12 mouse cellular contexts compared by ENCODE assay signal in genomic region chr16:93182656-93183055, GRCm38 (mm10).
"Had no signal": no experiment of that assay in that cellular context is flagged by ENCODE, and none has a peak within 500 bp of the region (broad histone marks: within the 10 kb centered on the region; RNA-seq: fewer than 3 reads in every experiment).

No protein-coding gene starts in this region.

- DNase-seq: kidney, postnatal 14 days; lung, adult 2 months; lung, postnatal 36 days; midbrain, embryonic 14.5 days; thymus, adult 2 months; thymus, postnatal 25 days had no signal

- ATAC-seq: lung, postnatal 0 days had no signal

- H3K4me1 ChIP-seq: limb, embryonic 10.5 days; liver, embryonic 15.5 days; neural tube, embryonic 12.5 days had no signal

- H3K4me3 ChIP-seq: left cerebral cortex, adult 2 months; limb, embryonic 10.5 days; liver, embryonic 15.5 days; neural tube, embryonic 12.5 days had no signal

- H3K9me3 ChIP-seq: limb, embryonic 10.5 days; liver, embryonic 15.5 days; neural tube, embryonic 12.5 days had no signal

- H3K36me3 ChIP-seq: limb, embryonic 10.5 days; liver, embryonic 15.5 days; neural tube, embryonic 12.5 days had no signal

- H3K27ac ChIP-seq: left cerebral cortex, adult 2 months; limb, embryonic 10.5 days; liver, embryonic 15.5 days; neural tube, embryonic 12.5 days had no signal

- H3K4me2 ChIP-seq: liver, embryonic 11.5 days; liver, embryonic 15.5 days; neural tube, embryonic 12.5 days had no signal

- H3K9ac ChIP-seq: liver, embryonic 15.5 days; neural tube, embryonic 12.5 days had no signal

- H3K27me3 ChIP-seq: neural tube, embryonic 12.5 days had no signal
